ENCODE assay signal across 11 mouse cellular contexts in the genomic region with DNA sequence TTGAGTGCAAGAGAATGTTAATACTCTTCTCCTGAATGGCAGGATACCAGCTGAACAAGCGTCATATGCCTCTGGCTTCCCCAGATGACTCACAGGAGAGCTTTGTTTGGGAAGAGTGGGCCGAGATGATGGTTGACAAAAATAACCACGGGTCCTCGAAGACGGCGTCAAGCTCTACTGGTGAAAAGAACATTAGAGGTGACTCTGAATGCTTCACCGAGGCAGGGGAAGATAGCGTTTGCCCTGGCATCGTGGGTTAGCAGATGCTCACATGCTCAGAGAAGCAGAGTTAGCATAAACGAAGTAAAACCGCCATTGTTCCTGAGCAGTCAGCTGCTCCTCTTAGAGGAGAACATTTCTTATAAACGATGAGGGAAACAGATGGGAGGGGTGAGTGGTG. TPM values are rescaled to one million over a fixed set of nuclear protein-coding genes. Genes with fewer than 3 reads are reported as not detected.
DNase-seq lines count a peak whose midpoint lies in the region; ATAC-seq and TF ChIP-seq lines count a peak whose summit lies in the region.
"Had no signal": no experiment of that assay in that cellular context is flagged by ENCODE, and none has a peak within 500 bp of the region (broad histone marks: within the 10 kb centered on the region; RNA-seq: fewer than 3 reads in every experiment).

No protein-coding gene starts in this region.

- peak overlapping the region; percentile 38; the same call in 1 of the 2 replicates for H3K27ac ChIP-seq in heart, embryonic 12.5 days (ENCODE audit: poor library complexity, severe bottlenecking)
- no peak overlapping the region for H3K27ac ChIP-seq in heart, adult 2 months
- no peak overlapping the region for H3K27ac ChIP-seq in kidney, adult 2 months (ENCODE audit: insufficient read depth, low read depth, low read length)
- H3K27ac ChIP-seq: limb, embryonic 12.5 days; lung, embryonic 15.5 days had no signal

- peaks cover 13% of the 10 kb centered on the region for H3K4me1 ChIP-seq in heart, embryonic 12.5 days (replicated peaks)
- peaks cover 2% of the 10 kb centered on the region; the same call in 1 of the 2 replicates for H3K4me1 ChIP-seq in heart, adult 2 months (ENCODE audit: control insufficient read depth, insufficient read depth, low read length)
- no peaks in the 10 kb centered on the region for H3K4me1 ChIP-seq in kidney, adult 2 months (ENCODE audit: control insufficient read depth, insufficient read depth, low read length)
- H3K4me1 ChIP-seq: limb, embryonic 12.5 days; lung, embryonic 15.5 days had no signal

- no peak for DNase-seq in heart, adult 2 months
- peak; percentile 35 for DNase-seq in retina, postnatal 1 day
- DNase-seq in retina, embryonic 14.5 days (ENCODE audit: low spot score), result no peak
- peak; percentile 70 for DNase-seq in layer of hippocampus, adult 9-11 months
- DNase-seq in right cerebral cortex, postnatal 36 days (ENCODE audit: low spot score in 2 of 2), result peak; percentile 60 to 78
- DNase-seq in kidney, adult 2 months, result no peak
- no peak for DNase-seq in gastrocnemius, postnatal 36 days
- DNase-seq: kidney, adult 8-10 months had no signal

- 32% methylated on average over 12 of the region's 12 CpGs for WGBS in heart, embryonic 12.5 days
- WGBS in heart, adult 2 months, result 15% methylated on average over 12 of the region's 12 CpGs
- 62% methylated on average over 12 of the region's 12 CpGs for WGBS in kidney, adult 2 months

- TF ChIP-seq CTCF in heart, adult 2 months (IDR thresholded peaks at IDR 0.05), result no peak
- no peak for TF ChIP-seq CTCF in kidney, adult 2 months (conservative IDR thresholded peaks at IDR 0.05; ENCODE audit: insufficient read depth, insufficient read length, low read depth, low read length)

- no peak for TF ChIP-seq EP300 in heart, adult 2 months (IDR thresholded peaks at IDR 0.05; ENCODE audit: insufficient read depth, low read depth, low read length)

- peaks cover 24% of the 10 kb centered on the region for H3K36me3 ChIP-seq in heart, embryonic 12.5 days
- H3K36me3 ChIP-seq in heart, adult 2 months (ENCODE audit: control insufficient read depth, insufficient read depth, low read length), result no peaks in the 10 kb centered on the region
- no peaks in the 10 kb centered on the region for H3K36me3 ChIP-seq in kidney, adult 2 months (ENCODE audit: control insufficient read depth, insufficient read depth, low read length)
- H3K36me3 ChIP-seq: lung, embryonic 15.5 days had no signal

- intact Hi-C loops in heart, adult 2 months (cut with DNase I), result no loop called here
- intact Hi-C loops in gastrocnemius, postnatal 36 days (cut with DNase I), result no loop called here

- peak overlapping the region; percentile 40 for H3K4me2 ChIP-seq in heart, embryonic 12.5 days
- H3K4me2 ChIP-seq: limb, embryonic 12.5 days; lung, embryonic 15.5 days had no signal

- H3K27me3 ChIP-seq in heart, embryonic 12.5 days (replicated peaks), result no peaks in the 10 kb centered on the region
- no peaks in the 10 kb centered on the region for H3K27me3 ChIP-seq in heart, adult 2 months (ENCODE audit: control insufficient read depth, insufficient read depth, low read length)
- H3K27me3 ChIP-seq in kidney, adult 2 months (replicated peaks; ENCODE audit: control insufficient read depth, insufficient read depth, low read length), result no peaks in the 10 kb centered on the region
- H3K27me3 ChIP-seq: limb, embryonic 12.5 days; lung, embryonic 15.5 days had no signal

- H3K79me2 ChIP-seq in heart, adult 2 months (replicated peaks; ENCODE audit: control insufficient read depth, insufficient read depth, low read length), result no peaks in the 10 kb centered on the region

- H3K9ac ChIP-seq in heart, embryonic 12.5 days, result no peak overlapping the region
- H3K9ac ChIP-seq in heart, adult 2 months (ENCODE audit: low read depth, low read length), result no peak overlapping the region
- H3K9ac ChIP-seq: limb, embryonic 12.5 days; lung, embryonic 15.5 days had no signal

- no peak for TF ChIP-seq POLR2A in heart, adult 2 months (IDR thresholded peaks at IDR 0.05; ENCODE audit: insufficient read depth, low read depth, low read length)
- TF ChIP-seq POLR2A in kidney, adult 2 months (IDR thresholded peaks at IDR 0.05; ENCODE audit: low read depth, low read length), result no peak

- H3K4me3 ChIP-seq in heart, embryonic 12.5 days, result no peak overlapping the region
- H3K4me3 ChIP-seq in heart, adult 2 months, result no peak overlapping the region
- H3K4me3 ChIP-seq in kidney, adult 2 months (ENCODE audit: insufficient read depth, low read depth, low read length), result no peak overlapping the region
- H3K4me3 ChIP-seq: limb, embryonic 12.5 days; lung, embryonic 15.5 days had no signal

- no peak for ATAC-seq in heart, embryonic 12.5 days (ENCODE audit: insufficient number of reproducible peaks, low FRiP score)

- no peaks in the 10 kb centered on the region for H3K9me3 ChIP-seq in heart, embryonic 12.5 days (replicated peaks)
- H3K9me3 ChIP-seq: limb, embryonic 12.5 days; lung, embryonic 15.5 days had no signal

RNA-seq across cellular contexts. Expression of gene Mmgt2, which starts 21.0 kb away (rescaled TPM):
- polyA plus RNA-seq in heart, embryonic 12.5 days (2016; fragmentation: Nextera tagmentation; extraction: Ambion mirVana), result 51.0 and 58.3 TPM in 2 replicates
- total RNA-seq in heart, adult 2 months (2021), result 1 to 10 TPM; 5.8 to 8.6 TPM
- 8.7 and 8.9 TPM in 2 replicates for polyA plus RNA-seq in heart, adult 2 months (2012; rRNA removed)
- polyA plus RNA-seq in kidney, adult 2 months (2012; rRNA removed), result 24.0 and 33.1 TPM in 2 replicates
- 1 to 10 TPM; 3.9 to 4.0 TPM for total RNA-seq in gastrocnemius, postnatal 36 days (2021)

RNA-seq across cellular contexts. Expression of gene Lrrc75a, which starts 21.1 kb away (rescaled TPM):
- polyA plus RNA-seq in heart, embryonic 12.5 days (2016; fragmentation: Nextera tagmentation; extraction: Ambion mirVana), result 18.6 and 19.6 TPM in 2 replicates
- 1 to 10 TPM; 3.3 to 4.2 TPM for total RNA-seq in heart, adult 2 months (2021)
- polyA plus RNA-seq in heart, adult 2 months (2012; rRNA removed), result 6.2 and 9.6 TPM in 2 replicates
- polyA plus RNA-seq in kidney, adult 2 months (2012; rRNA removed), result 7.8 and 8.0 TPM in 2 replicates
- 1 to 10 TPM; 3.5 to 4.3 TPM for total RNA-seq in gastrocnemius, postnatal 36 days (2021)

Comparison
In these comparisons a context has a peak if more than half of its experiments do, and no peak if none do; other contexts are left out.
1. DNase-seq: peak in retina, postnatal 1 day (single experiment), layer of hippocampus, adult 9-11 months (single experiment) and right cerebral cortex, postnatal 36 days (2 of 2); none in heart, adult 2 months (0 of 2), retina, embryonic 14.5 days (single experiment), kidney, adult 2 months (single experiment) and gastrocnemius, postnatal 36 days (0 of 2).